Mouse (Mus musculus) small intestine, adult 2 months (tissue): ENCODE data around the gene 1700020L24Rik.
A peak's percentile ranks its signal among the peaks of the same experiment; 100 is the strongest.

ENCODE experiments used
- CTCF ChIP-seq: fragments of 200-500 bp; IDR thresholded peaks from 2 replicates; pipeline ENCODE4 v1.5.1; 2012; ENCODE audit warnings: low read depth, mild to moderate bottlenecking, control low read depth, inconsistent platforms, low read length, moderate library complexity, mixed read lengths; ENCODE audit not compliant: insufficient replicate concordance, insufficient read length; ENCODE audit errors: extremely low read depth
- POLR2A ChIP-seq: fragments of 200-500 bp; IDR thresholded peaks from 2 replicates; pipeline ENCODE4 v1.6.1; 2012; ENCODE audit warnings: low read depth, mild to moderate bottlenecking, control low read depth, inconsistent platforms, low read length, moderate library complexity

GRCm38 (mm10) chr11:83440081-83441064 lies 2.9 kb downstream of the 1700020L24Rik start:
- TF ChIP-seq CTCF (peak; percentile 92), POLR2A (peak; percentile 56)
